Comparison of ENCODE assay signal across 8 mouse cellular contexts in the genomic region with DNA sequence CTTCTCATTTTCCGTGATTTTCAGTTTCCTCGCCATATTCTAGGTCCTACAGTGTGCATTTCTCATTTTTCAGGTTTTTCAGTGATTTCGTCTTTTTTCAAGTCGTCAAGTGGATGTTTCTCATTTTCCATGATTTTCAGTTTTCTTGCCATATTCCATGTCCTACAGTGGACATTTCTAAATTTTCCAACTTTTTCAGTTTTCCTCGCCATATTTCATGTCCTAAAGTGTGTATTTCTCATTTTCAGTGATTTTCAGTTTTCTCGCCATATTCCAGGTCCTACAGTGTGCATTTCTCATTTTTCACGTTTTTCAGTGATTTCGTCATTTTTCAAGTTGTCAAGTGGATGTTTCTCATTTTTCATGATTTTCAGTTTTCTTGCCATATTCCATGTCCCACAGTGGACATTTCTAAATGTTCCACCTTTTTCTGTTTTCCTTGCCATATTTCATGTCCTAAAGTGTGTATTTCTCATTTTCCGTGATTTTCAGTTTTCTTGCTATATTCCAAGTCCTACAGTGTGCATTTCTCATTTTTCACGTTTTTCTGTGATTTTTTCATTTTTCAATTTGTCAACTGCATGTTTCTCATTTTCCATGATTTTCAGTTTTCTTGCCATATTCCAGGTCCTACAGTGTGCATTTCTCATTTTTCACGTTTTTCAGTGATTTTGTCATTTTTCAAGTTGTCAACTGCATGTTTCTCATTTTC. TPM values are rescaled to one million over a fixed set of nuclear protein-coding genes. Genes with fewer than 3 reads are reported as not detected.
DNase-seq lines count a peak whose midpoint lies in the region; ATAC-seq lines count a peak whose summit lies in the region.
"Not testable (repeated sequence)": the region's sequence is repeated elsewhere in the genome, so short reads cannot be mapped to it uniquely, and the experiment has no call there.

No protein-coding gene starts in this region.

- not testable (repeated sequence) for H3K4me2 ChIP-seq in liver, embryonic 16.5 days (ENCODE audit: low read depth, low read length); neural tube, embryonic 13.5 days

- H3K9ac ChIP-seq in liver, embryonic 16.5 days (ENCODE audit: low read depth, low read length); neural tube, embryonic 13.5 days: not testable (repeated sequence)

- H3K4me1 ChIP-seq in liver, embryonic 16.5 days (ENCODE audit: control insufficient read depth, low read depth, low read length); neural tube, embryonic 13.5 days (replicated peaks): not testable (repeated sequence)

- not testable (repeated sequence) for H3K4me3 ChIP-seq in liver, embryonic 16.5 days (ENCODE audit: low read depth, low read length); neural tube, embryonic 13.5 days

- 44% methylated on average over 8 of the region's 11 CpGs for WGBS in liver, embryonic 16.5 days (ENCODE audit: insufficient replicate concordance)
- WGBS in neural tube, embryonic 13.5 days = 69% methylated on average over 9 of the region's 11 CpGs

- not testable (repeated sequence) for H3K9me3 ChIP-seq in liver, embryonic 16.5 days (replicated peaks; ENCODE audit: control insufficient read depth, low read length); neural tube, embryonic 13.5 days

- not testable (repeated sequence) for H3K36me3 ChIP-seq in liver, embryonic 16.5 days (ENCODE audit: control insufficient read depth, insufficient read depth); neural tube, embryonic 13.5 days

- H3K27me3 ChIP-seq in liver, embryonic 16.5 days (ENCODE audit: control insufficient read depth, insufficient read depth, low read depth, low read length); neural tube, embryonic 13.5 days: not testable (repeated sequence)

- DNase-seq in MEL-GATA-1-ER (ENCODE audit: extremely low read depth, low read depth) = peak; percentile 25
- peak; percentile 89 for DNase-seq in cerebellum, adult 9-11 months
- DNase-seq in frontal cortex, postnatal 10 days (ENCODE audit: low spot score in 2 of 2) = peak; percentile 90 to 100
- DNase-seq in layer of hippocampus, adult 18-20 months (ENCODE audit: low spot score in 2 of 2) = peak; percentile 100
- DNase-seq in thymus, adult 18-20 months = peak; percentile 3 to 77

- ATAC-seq in hematopoietic stem cell, adult 5-6 weeks (replicated peaks in 1 of 2; ENCODE audit: insufficient read depth in 1 of 2, low FRiP score in 2 of 2, low TSS enrichment in 1 of 2, low read depth in 1 of 2, poor library complexity in 2 of 2, severe bottlenecking in 2 of 2) = peak; percentile 25 to 40; a peak in 2 of 4 replicates
- ATAC-seq in liver, embryonic 16.5 days (ENCODE audit: low read depth) = peak; percentile 68
- ATAC-seq in neural tube, embryonic 13.5 days (ENCODE audit: low read depth) = peak; percentile 91

- H3K27ac ChIP-seq in liver, embryonic 16.5 days (ENCODE audit: low read length); neural tube, embryonic 13.5 days (replicated peaks): not testable (repeated sequence)

RNA-seq across cellular contexts. Expression of a gene that starts 1.0 kb away (rescaled TPM):
- 3.3 TPM in 1 of 2 replicates, not detected in the other for total RNA-seq in hematopoietic stem cell, adult 5-6 weeks (2017)
- not detected for total RNA-seq in layer of hippocampus, adult 18-20 months (2021)
- not detected in 2 replicates for polyA plus RNA-seq in liver, embryonic 16.5 days (2015; fragmentation: Nextera tagmentation; extraction: Ambion mirVana)
- not detected in 2 replicates for polyA plus RNA-seq in neural tube, embryonic 13.5 days (2015; fragmentation: Nextera tagmentation; extraction: Ambion mirVana)

RNA-seq across cellular contexts. Expression of a gene that starts 1.4 kb away (rescaled TPM):
- not detected in 2 replicates for total RNA-seq in hematopoietic stem cell, adult 5-6 weeks (2017)
- total RNA-seq in layer of hippocampus, adult 18-20 months (2021) = not detected
- not detected in 2 replicates for polyA plus RNA-seq in liver, embryonic 16.5 days (2015; fragmentation: Nextera tagmentation; extraction: Ambion mirVana)
- polyA plus RNA-seq in neural tube, embryonic 13.5 days (2015; fragmentation: Nextera tagmentation; extraction: Ambion mirVana) = not detected in 2 replicates

RNA-seq across cellular contexts. Expression of a gene that starts 10.8 kb away (rescaled TPM):
- 1.8 TPM in 1 of 2 replicates, not detected in the other for total RNA-seq in hematopoietic stem cell, adult 5-6 weeks (2017)
- not detected for total RNA-seq in layer of hippocampus, adult 18-20 months (2021)
- polyA plus RNA-seq in liver, embryonic 16.5 days (2015; fragmentation: Nextera tagmentation; extraction: Ambion mirVana) = not detected in 2 replicates
- not detected in 2 replicates for polyA plus RNA-seq in neural tube, embryonic 13.5 days (2015; fragmentation: Nextera tagmentation; extraction: Ambion mirVana)

RNA-seq across cellular contexts. Expression of a gene that starts 13.3 kb away (rescaled TPM):
- total RNA-seq in hematopoietic stem cell, adult 5-6 weeks (2017) = not detected in 2 replicates
- not detected for total RNA-seq in layer of hippocampus, adult 18-20 months (2021)
- not detected in 2 replicates for polyA plus RNA-seq in liver, embryonic 16.5 days (2015; fragmentation: Nextera tagmentation; extraction: Ambion mirVana)
- not detected in 2 replicates for polyA plus RNA-seq in neural tube, embryonic 13.5 days (2015; fragmentation: Nextera tagmentation; extraction: Ambion mirVana)

RNA-seq across cellular contexts. Expression of a gene that starts 15.1 kb away (rescaled TPM):
- 0.75 and 3.6 TPM in 2 replicates for total RNA-seq in hematopoietic stem cell, adult 5-6 weeks (2017)
- not detected for total RNA-seq in layer of hippocampus, adult 18-20 months (2021)
- polyA plus RNA-seq in liver, embryonic 16.5 days (2015; fragmentation: Nextera tagmentation; extraction: Ambion mirVana) = not detected in 2 replicates
- polyA plus RNA-seq in neural tube, embryonic 13.5 days (2015; fragmentation: Nextera tagmentation; extraction: Ambion mirVana) = 0.47 TPM in 1 of 2 replicates, not detected in the other

Comparison
In these comparisons a context has a peak if more than half of its experiments do, and no peak if none do; other contexts are left out.
1. DNase-seq: peak in every context shown above with its lines; median percentile 100 in layer of hippocampus, adult 18-20 months; 95 in frontal cortex, postnatal 10 days; 89 in cerebellum, adult 9-11 months; 40 in thymus, adult 18-20 months; 25 in MEL-GATA-1-ER.
2. ATAC-seq: peak in every context shown above with its lines; median percentile 91 in neural tube, embryonic 13.5 days; 68 in liver, embryonic 16.5 days; 32 in hematopoietic stem cell, adult 5-6 weeks.